Mouse (Mus musculus): ENCODE data around the gene Zfp644. TPM values are rescaled to one million over a fixed set of nuclear protein-coding genes. Genes with fewer than 3 reads are reported as not detected.
"Not testable (repeated sequence)": the region's sequence is repeated elsewhere in the genome, so short reads cannot be mapped to it uniquely, and the experiment has no call there.

Zfp644 gene
- polyA plus RNA-seq, 1 experiment = 53.7 TPM

GRCm38 (mm10) chr5:106706363-106706762 is 9.3 kb upstream of the Zfp644 start:
- no peaks in the 10 kb centered on the region for H3K4me1 ChIP-seq (ENCODE audit: control insufficient read depth, insufficient read depth, low read length)
- H3K4me3 ChIP-seq (ENCODE audit: insufficient read depth, low read length) = no peak overlapping the region
- no peak overlapping the region for H3K27ac ChIP-seq (ENCODE audit: insufficient read depth, low read length)
- no peak for TF ChIP-seq CTCF (IDR thresholded peaks at IDR 0.05; ENCODE audit: borderline replicate concordance, insufficient read depth, low read length)
- no peak for TF ChIP-seq POLR2A (IDR thresholded peaks at IDR 0.05; ENCODE audit: low read depth, low read length)

- TF ChIP-seq CTCF (IDR thresholded peaks at IDR 0.05; ENCODE audit: borderline replicate concordance, insufficient read depth, low read length) = no peak
- TF ChIP-seq POLR2A (IDR thresholded peaks at IDR 0.05; ENCODE audit: low read depth, low read length) = no peak
- no peak overlapping the region for H3K4me3 ChIP-seq (ENCODE audit: insufficient read depth, low read length)
These were observed 8.1 kb upstream of the Zfp644 start for GRCm38 (mm10) chr5:106705162-106705561.

DNA sequence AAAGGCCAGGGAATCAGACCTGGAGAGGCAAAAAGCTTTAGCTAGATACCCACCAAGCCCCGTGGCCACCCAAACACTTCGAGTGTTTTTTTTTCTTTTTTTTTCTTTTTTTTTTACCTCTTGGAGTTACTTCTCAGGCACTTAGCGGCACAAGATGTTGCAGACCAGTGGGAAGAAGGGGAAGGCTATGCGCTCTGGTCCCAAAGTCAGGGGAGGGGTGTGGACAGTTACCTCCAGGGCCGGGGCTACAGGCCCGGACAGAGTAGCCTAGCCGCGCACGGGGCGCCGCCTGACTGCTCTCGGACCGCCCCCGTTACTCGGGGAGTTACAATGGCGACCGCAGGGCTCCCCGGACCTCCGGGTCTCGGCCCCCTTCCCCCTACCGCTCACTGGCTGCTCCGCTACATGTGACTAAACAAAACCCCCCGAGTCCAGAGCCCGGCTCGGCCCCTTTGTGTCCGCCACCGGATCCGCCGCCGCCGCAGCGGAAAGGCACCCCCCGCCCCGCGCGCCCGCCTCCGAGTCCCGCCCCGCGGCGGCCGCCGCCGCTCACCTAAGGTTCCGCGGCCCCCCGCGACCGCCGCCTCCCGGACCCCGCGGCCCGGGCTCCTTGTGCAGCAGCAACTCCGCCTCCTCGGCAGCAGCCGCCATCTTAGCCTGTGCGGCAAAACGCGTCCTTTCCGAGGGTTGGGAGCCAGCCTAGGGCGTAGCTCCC is 1.2 kb downstream of the Zfp644 start:
- peak overlapping the region; percentile 94 for H3K4me3 ChIP-seq (ENCODE audit: insufficient read depth, low read length)
- peaks cover 11% of the 10 kb centered on the region for H3K4me1 ChIP-seq (ENCODE audit: control insufficient read depth, insufficient read depth, low read length)
- H3K27ac ChIP-seq (ENCODE audit: insufficient read depth, low read length) = peak overlapping the region; percentile 88
- TF ChIP-seq CTCF (IDR thresholded peaks at IDR 0.05; ENCODE audit: borderline replicate concordance, insufficient read depth, low read length) (no peak), POLR2A (IDR thresholded peaks at IDR 0.05; ENCODE audit: low read depth, low read length) (peak; percentile 27)

More at GRCm38 (mm10) chr5:106705162-106705561, 8.1 kb upstream of the Zfp644 start:
- H3K27ac ChIP-seq (ENCODE audit: insufficient read depth, low read length) = no peak overlapping the region
- no peaks in the 10 kb centered on the region for H3K4me1 ChIP-seq (ENCODE audit: control insufficient read depth, insufficient read depth, low read length)

GRCm38 (mm10) chr5:106695141-106695540 is 1.9 kb downstream of the Zfp644 start:
- peaks cover 11% of the 10 kb centered on the region for H3K4me1 ChIP-seq (ENCODE audit: control insufficient read depth, insufficient read depth, low read length)
- H3K27ac ChIP-seq (ENCODE audit: insufficient read depth, low read length) = peak overlapping the region; percentile 68; the same call in 1 of the 2 replicates
- TF ChIP-seq POLR2A (IDR thresholded peaks at IDR 0.05; ENCODE audit: low read depth, low read length) (no peak), CTCF (IDR thresholded peaks at IDR 0.05; ENCODE audit: borderline replicate concordance, insufficient read depth, low read length) (no peak)
- peak overlapping the region; percentile 94 for H3K4me3 ChIP-seq (ENCODE audit: insufficient read depth, low read length)

DNA sequence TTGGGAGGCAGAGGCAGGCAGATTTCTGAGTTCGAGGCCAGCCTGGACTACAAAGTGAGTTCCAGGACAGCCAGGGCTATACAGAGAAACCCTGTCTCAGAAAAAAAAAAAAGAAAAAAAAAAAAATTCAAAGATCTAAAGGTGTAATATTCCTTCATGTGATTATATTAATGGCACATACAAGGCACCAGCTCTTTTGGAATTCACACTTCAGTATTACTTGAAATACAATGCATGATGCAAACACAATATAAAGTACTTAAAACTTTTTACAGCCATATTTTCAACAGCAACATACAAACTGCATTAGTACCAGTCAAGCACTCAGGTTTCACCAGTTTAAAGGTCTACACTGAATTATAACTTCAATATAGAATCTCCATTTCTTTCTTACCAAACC is 2.4 kb downstream of the Zfp644 start:
- peak overlapping the region; percentile 94; the same call in 1 of the 2 replicates for H3K4me3 ChIP-seq (ENCODE audit: insufficient read depth, low read length)
- TF ChIP-seq CTCF (IDR thresholded peaks at IDR 0.05; ENCODE audit: borderline replicate concordance, insufficient read depth, low read length) (no peak), POLR2A (IDR thresholded peaks at IDR 0.05; ENCODE audit: low read depth, low read length) (no peak)
- H3K27ac ChIP-seq (ENCODE audit: insufficient read depth, low read length) = no peak overlapping the region
- peaks cover 11% of the 10 kb centered on the region for H3K4me1 ChIP-seq (ENCODE audit: control insufficient read depth, insufficient read depth, low read length)

- H3K4me3 ChIP-seq (ENCODE audit: insufficient read depth, low read length) = no peak overlapping the region
- H3K4me1 ChIP-seq (ENCODE audit: control insufficient read depth, insufficient read depth, low read length) = peaks cover 11% of the 10 kb centered on the region
- TF ChIP-seq CTCF (IDR thresholded peaks at IDR 0.05; ENCODE audit: borderline replicate concordance, insufficient read depth, low read length) = no peak
- TF ChIP-seq POLR2A (IDR thresholded peaks at IDR 0.05; ENCODE audit: low read depth, low read length) = no peak
- no peak overlapping the region for H3K27ac ChIP-seq (ENCODE audit: insufficient read depth, low read length)
These were observed 4.1 kb downstream of the Zfp644 start for GRCm38 (mm10) chr5:106693034-106693433.

DNA sequence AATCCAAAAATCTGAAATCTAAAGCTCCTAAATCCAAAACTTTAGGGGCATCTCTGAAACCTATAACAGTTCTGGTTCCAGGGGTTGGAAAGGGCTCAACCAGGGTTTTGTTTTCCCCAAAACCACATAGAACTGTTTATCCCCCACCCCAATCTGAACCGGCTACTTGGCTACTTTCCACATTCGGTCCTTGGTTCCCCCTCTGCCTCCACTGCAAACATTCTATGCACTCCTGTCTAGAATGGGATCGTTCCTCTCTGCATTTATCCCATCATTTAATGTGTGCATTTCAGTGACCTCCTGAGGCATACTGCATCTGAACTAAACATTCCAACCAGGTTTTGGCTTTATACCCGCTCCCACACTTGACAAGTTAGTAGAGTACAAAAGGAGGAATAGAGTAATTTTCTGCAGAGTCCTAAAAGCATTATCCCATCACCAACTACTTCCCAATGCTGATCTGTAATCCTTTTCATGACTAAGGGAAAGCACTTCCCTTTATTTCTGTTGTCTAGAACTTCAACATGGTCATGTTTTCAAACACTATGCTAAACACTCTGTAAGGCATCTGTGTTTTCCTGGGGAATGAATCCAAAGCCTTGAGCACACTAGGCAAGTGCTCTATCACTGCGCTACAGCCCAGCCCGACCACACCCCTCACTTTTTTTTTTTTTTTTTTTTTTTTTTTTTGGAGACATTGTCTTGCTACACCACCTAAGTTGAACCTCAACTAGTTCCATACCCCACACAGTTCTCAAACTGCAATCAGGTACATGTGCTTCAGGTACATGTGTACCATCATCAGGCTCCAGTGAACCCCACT is 16.2 kb downstream of the Zfp644 start:
- TF ChIP-seq POLR2A (IDR thresholded peaks at IDR 0.05; ENCODE audit: low read depth, low read length) (no peak), CTCF (IDR thresholded peaks at IDR 0.05; ENCODE audit: borderline replicate concordance, insufficient read depth, low read length) (no peak)

GRCm38 (mm10) chr5:106679659-106680058 is 17.4 kb downstream of the Zfp644 start:
- no peak overlapping the region for H3K27ac ChIP-seq (ENCODE audit: insufficient read depth, low read length)
- H3K4me3 ChIP-seq (ENCODE audit: insufficient read depth, low read length) = no peak overlapping the region
- TF ChIP-seq CTCF (IDR thresholded peaks at IDR 0.05; ENCODE audit: borderline replicate concordance, insufficient read depth, low read length) (no peak), POLR2A (IDR thresholded peaks at IDR 0.05; ENCODE audit: low read depth, low read length) (no peak)
- no peaks in the 10 kb centered on the region; the same call in 1 of the 2 replicates for H3K4me1 ChIP-seq (ENCODE audit: control insufficient read depth, insufficient read depth, low read length)

More for the DNA sequence above, 16.2 kb downstream of the Zfp644 start:
- Histone ChIP-seq H3K4me1 (ENCODE audit: control insufficient read depth, insufficient read depth, low read length) (no peaks in the 10 kb centered on the region; the same call in 1 of the 2 replicates), H3K4me3 (ENCODE audit: insufficient read depth, low read length) (no peak overlapping the region), H3K27ac (ENCODE audit: insufficient read depth, low read length) (no peak overlapping the region)

DNA sequence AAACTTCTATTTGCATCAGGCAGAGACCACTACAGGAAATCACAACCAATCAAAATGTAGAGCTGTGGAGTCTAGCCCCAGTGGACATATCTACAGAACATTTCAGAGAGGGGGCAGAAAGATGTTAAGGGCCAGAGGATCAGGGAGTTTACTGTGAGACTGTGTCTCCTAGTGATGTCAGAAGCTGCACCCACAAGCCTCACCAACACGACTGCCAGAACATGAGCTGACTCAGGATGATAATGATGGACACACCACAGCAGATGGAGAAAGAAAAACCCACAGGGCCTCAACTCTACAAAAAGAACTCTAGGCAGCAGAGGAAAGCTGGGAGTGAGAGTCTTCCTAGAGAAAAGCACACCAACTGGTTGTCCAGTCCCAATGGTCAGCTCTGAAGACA is 18.3 kb downstream of the Zfp644 start:
- H3K27ac ChIP-seq (ENCODE audit: insufficient read depth, low read length); H3K4me3 ChIP-seq (ENCODE audit: insufficient read depth, low read length); H3K4me1 ChIP-seq (ENCODE audit: control insufficient read depth, insufficient read depth, low read length): not testable (repeated sequence)

- no peak overlapping the region for H3K27ac ChIP-seq (ENCODE audit: insufficient read depth, low read length)
- H3K4me3 ChIP-seq (ENCODE audit: insufficient read depth, low read length) = no peak overlapping the region
- H3K4me1 ChIP-seq (ENCODE audit: control insufficient read depth, insufficient read depth, low read length) = no peaks in the 10 kb centered on the region; the same call in 1 of the 2 replicates
- TF ChIP-seq POLR2A (IDR thresholded peaks at IDR 0.05; ENCODE audit: low read depth, low read length) = no peak
- TF ChIP-seq CTCF (IDR thresholded peaks at IDR 0.05; ENCODE audit: borderline replicate concordance, insufficient read depth, low read length) = no peak
These were observed 20.3 kb downstream of the Zfp644 start for GRCm38 (mm10) chr5:106676784-106677183.

Data from embryonic fibroblast, embryonic 13.5 days (primary cell).